21 mouse cellular contexts compared by ENCODE assay signal in the genomic region with DNA sequence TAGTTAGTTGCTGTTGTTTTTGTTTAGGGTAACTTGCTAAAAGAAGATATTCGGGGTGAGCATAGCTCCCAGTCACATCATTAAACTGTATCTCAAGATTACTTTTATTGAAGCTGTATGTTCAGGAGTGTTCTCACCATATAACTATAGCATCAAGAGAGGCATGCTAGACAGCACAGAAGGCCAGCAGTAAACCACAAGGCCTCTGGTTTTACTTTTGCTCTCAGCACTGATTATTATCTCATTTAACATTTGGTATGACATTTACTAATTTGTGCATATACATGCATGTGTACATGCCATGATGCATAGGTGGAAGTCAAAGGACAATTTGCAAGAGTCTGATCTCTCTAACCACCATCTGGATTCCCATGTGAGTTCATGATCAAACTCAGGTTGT. TPM values are rescaled to one million over a fixed set of nuclear protein-coding genes. Genes with fewer than 3 reads are reported as not detected.
DNase-seq lines count a peak whose midpoint lies in the region; ATAC-seq and TF ChIP-seq lines count a peak whose summit lies in the region.
"Had no signal": no experiment of that assay in that cellular context is flagged by ENCODE, and none has a peak within 500 bp of the region (broad histone marks: within the 10 kb centered on the region; RNA-seq: fewer than 3 reads in every experiment).

No protein-coding gene starts in this region.

- no peak overlapping the region for H3K4me3 ChIP-seq in gastrocnemius, adult 2 months
- H3K4me3 ChIP-seq: embryonic facial prominence, embryonic 10.5 days; embryonic facial prominence, embryonic 12.5 days; forebrain, embryonic 13.5 days; forebrain, embryonic 15.5 days had no signal

- H3K27ac ChIP-seq in gastrocnemius, adult 2 months = peak overlapping the region; percentile 52; the same call in 1 of the 2 replicates
- H3K27ac ChIP-seq: embryonic facial prominence, embryonic 10.5 days; embryonic facial prominence, embryonic 12.5 days; forebrain, embryonic 13.5 days; forebrain, embryonic 15.5 days had no signal

- DNase-seq in gastrocnemius, adult 2 months = no peak
- no peak for DNase-seq in gastrocnemius, adult 18-20 months (ENCODE audit: low spot score)
- DNase-seq in urinary bladder, postnatal 25 days (ENCODE audit: low spot score) = no peak
- DNase-seq in lung, postnatal 4 days = no peak
- DNase-seq: adrenal gland, adult 8-10 months; adrenal gland, postnatal 14 days; adrenal gland, postnatal 36 days; B cell, adult 2 months; cerebellum, adult 11-12 months; cerebellum, adult 2 months; cerebellum, adult 9-10 months; cerebellum, postnatal 10 days; cerebellum, postnatal 25 days; forebrain, postnatal 0 days had no signal

- TF ChIP-seq CTCF in gastrocnemius, adult 2 months (IDR thresholded peaks at IDR 0.05) = no peak

- intact Hi-C loops in gastrocnemius, adult 2 months (cut with DNase I) = loop anchor here (5.0 kb wide), 1 partner anchor 42 kb away; a partner anchor contains a TSS

- peak; percentile 32 for ATAC-seq in activated CD4-positive, CD25-positive, alpha-beta regulatory T cell, adult 4 months
- peak; percentile 51 for ATAC-seq in inflammation-experienced regulatory T-cells, adult 6 months
- ATAC-seq: forebrain, embryonic 13.5 days; forebrain, embryonic 15.5 days; Patski had no signal

RNA-seq across cellular contexts. Expression of a gene that starts 43.1 kb away (rescaled TPM):
- total RNA-seq in gastrocnemius, adult 2 months (2021) = 1 to 10 TPM; 5.2 to 7.0 TPM
- total RNA-seq in gastrocnemius, adult 18-20 months (2021) = 1 to 10 TPM; 4.9 to 6.9 TPM
- polyA plus RNA-seq in activated CD4-positive, CD25-positive, alpha-beta regulatory T cell, adult 4 months (2017; shearing (Covaris generic)) = 1 to 10 TPM; 7.6 to 9.1 TPM
- polyA plus RNA-seq in inflammation-experienced regulatory T-cells, adult 6 months (2017; shearing (Covaris generic)) = 10 to 100 TPM in 1 of 3 experiments, 1 to 10 TPM in 2; 7.0 to 25.5 (median 10.0) TPM
